Mouse (Mus musculus) lung, embryonic 15.5 days (tissue): ENCODE results near the gene Krt79. TPM values are rescaled to one million over a fixed set of nuclear protein-coding genes. Genes with fewer than 3 reads are reported as not detected.

Experiments
- microRNA-seq: library from miRNA; unstranded; fragments of <30 nt; microRNA quantifications from one replicate; pipeline ENCODE4, GENCODE M21; 2016
- polyA plus RNA-seq: library from polyadenylated mRNA; unstranded; fragments of >200 nt; fragmentation: Nextera tagmentation; extraction: Ambion mirVana; gene quantifications from 2 replicates; pipeline ENCODE4 v1.2.1, GENCODE M21; 2015

The Krt79 gene
- polyA plus RNA-seq, 1 experiment from 2014 or later = 1.0 TPM

Small RNAs within 50 kb of the gene (microRNA-seq; reads per million reads assigned to microRNA genes)
- gene Gm44356 = not detected

Other genes starting within 250 kb of the Krt79 start
- gene Krt6a, start 246.0 kb downstream of the Krt79 start, polyA plus RNA-seq = 0.39 and 1.5 TPM in 2 replicates
- 4.7 and 11.1 TPM in 2 replicates for gene Krt5, start 227.4 kb downstream of the Krt79 start, polyA plus RNA-seq
- not detected in 2 replicates for gene Krt71, start 197.2 kb downstream of the Krt79 start, polyA plus RNA-seq
- gene Krt72, start 153.9 kb downstream of the Krt79 start, polyA plus RNA-seq = not detected in 2 replicates
- gene Krt73, start 138.0 kb downstream of the Krt79 start, polyA plus RNA-seq = not detected in 2 replicates
- not detected in 2 replicates for gene Krt2, start 122.2 kb downstream of the Krt79 start, polyA plus RNA-seq
- gene Krt1, start 89.5 kb downstream of the Krt79 start, polyA plus RNA-seq = 0.54 and 0.55 TPM in 2 replicates
- not detected in 2 replicates for gene Krt77, start 70.6 kb downstream of the Krt79 start, polyA plus RNA-seq
- not detected in 2 replicates for gene Krt76, start 47.4 kb downstream of the Krt79 start, polyA plus RNA-seq
- gene Krt4, start 15.6 kb downstream of the Krt79 start, polyA plus RNA-seq = 13.3 and 18.4 TPM in 2 replicates
- 0.22 TPM in 1 of 2 replicates, not detected in the other for gene Krt78, start 14.0 kb upstream of the Krt79 start, polyA plus RNA-seq
- 307 and 345 TPM in 2 replicates for gene Krt8, start 64.2 kb upstream of the Krt79 start, polyA plus RNA-seq
- 221 and 264 TPM in 2 replicates for gene Krt18, start 87.9 kb upstream of the Krt79 start, polyA plus RNA-seq
- 118 and 121 TPM in 2 replicates for gene Eif4b, start 133.4 kb upstream of the Krt79 start, polyA plus RNA-seq
- 47.6 and 54.5 TPM in 2 replicates for gene Tns2, start 160.1 kb upstream of the Krt79 start, polyA plus RNA-seq
- gene Spryd3, start 195.9 kb upstream of the Krt79 start, polyA plus RNA-seq = 18.8 and 20.5 TPM in 2 replicates
- 12.3 and 16.8 TPM in 2 replicates for gene Igfbp6, start 204.0 kb upstream of the Krt79 start, polyA plus RNA-seq
- gene Soat2, start 210.2 kb upstream of the Krt79 start, polyA plus RNA-seq = 0.20 and 0.34 TPM in 2 replicates